Mouse (Mus musculus): ENCODE data around the gene Rhpn2. TPM values are rescaled to one million over a fixed set of nuclear protein-coding genes. Genes with fewer than 3 reads are reported as not detected.

Rhpn2 gene
- total and polyA plus RNA-seq, 2 experiments = 6.9 to 14.0 TPM

GRCm38 (mm10) chr7:35349886-35350684 lies 16.1 kb downstream of the Rhpn2 start:
- Histone ChIP-seq H3K9ac (ENCODE audit: low read depth, low read length) (peak overlapping the region; percentile 29; the same call in 1 of the 2 replicates), H3K4me3 (ENCODE audit: insufficient read depth, low read depth, low read length) (no peak overlapping the region), H3K79me2 (ENCODE audit: control insufficient read depth, insufficient read depth, low read length) (peaks cover 24% of the 10 kb centered on the region), H3K36me3 (ENCODE audit: control insufficient read depth, insufficient read depth, low read length) (no peaks in the 10 kb centered on the region), H3K27ac (replicated peaks; ENCODE audit: insufficient read depth, low read depth, low read length) (peak overlapping the region; percentile 75), H3K4me1 (ENCODE audit: control insufficient read depth, insufficient read depth, low read length) (peaks cover 24% of the 10 kb centered on the region), H3K27me3 (ENCODE audit: control insufficient read depth, insufficient read depth, low read length) (no peaks in the 10 kb centered on the region)
- peak; percentile 96 for DNase-seq (ENCODE audit: extremely low read depth, low read depth, low spot score)
- 25% methylated on average over 8 of the region's 8 CpGs for WGBS
- TF ChIP-seq CTCF (IDR thresholded peaks at IDR 0.05; ENCODE audit: low read depth, low read length) = no peak
- no peak for TF ChIP-seq POLR2A (IDR thresholded peaks at IDR 0.05; ENCODE audit: extremely low read depth, insufficient read depth, low read length)

- no peaks in the 10 kb centered on the region for H3K27me3 ChIP-seq (ENCODE audit: control insufficient read depth, insufficient read depth, low read length)
- WGBS = 86% methylated on average over 3 of the region's 3 CpGs
- H3K36me3 ChIP-seq (ENCODE audit: control insufficient read depth, insufficient read depth, low read length) = no peaks in the 10 kb centered on the region
These were observed 17.2 kb downstream of the Rhpn2 start for GRCm38 (mm10) chr7:35351155-35351554.

DNA sequence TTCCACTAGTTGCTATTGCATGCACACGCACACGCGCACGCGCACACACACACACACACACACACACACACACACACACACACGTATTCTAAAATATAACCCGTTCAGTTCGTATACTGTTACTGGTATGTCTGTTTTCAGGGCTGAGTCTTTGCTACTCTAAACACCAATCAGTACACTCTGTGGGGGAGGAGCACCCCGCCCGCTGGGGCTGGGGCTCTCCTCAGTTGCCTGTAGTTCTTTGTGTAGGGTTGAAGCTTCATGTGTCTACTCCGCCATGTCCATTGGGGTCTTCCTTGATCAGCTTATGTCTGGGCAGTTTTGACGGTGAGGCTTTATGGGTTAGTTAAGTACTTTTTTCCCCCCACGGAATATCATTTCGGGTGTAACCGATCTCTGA lies 19.3 kb downstream of the Rhpn2 start:
- no peaks in the 10 kb centered on the region for H3K27me3 ChIP-seq (ENCODE audit: control insufficient read depth, insufficient read depth, low read length)
- TF ChIP-seq POLR2A (IDR thresholded peaks at IDR 0.05; ENCODE audit: extremely low read depth, insufficient read depth, low read length) (no peak), CTCF (IDR thresholded peaks at IDR 0.05; ENCODE audit: low read depth, low read length) (no peak)
- 97% methylated on average over 15 of the region's 15 CpGs for WGBS
- H3K4me1 ChIP-seq (ENCODE audit: control insufficient read depth, insufficient read depth, low read length) = peaks cover 15% of the 10 kb centered on the region
- H3K4me3 ChIP-seq (ENCODE audit: insufficient read depth, low read depth, low read length) = no peak overlapping the region
- DNase-seq (ENCODE audit: extremely low read depth, low read depth, low spot score) = no peak
- no peaks in the 10 kb centered on the region for H3K36me3 ChIP-seq (ENCODE audit: control insufficient read depth, insufficient read depth, low read length)
- H3K79me2 ChIP-seq (ENCODE audit: control insufficient read depth, insufficient read depth, low read length) = peaks cover 22% of the 10 kb centered on the region; the same call in 1 of the 2 replicates
- H3K27ac ChIP-seq (replicated peaks; ENCODE audit: insufficient read depth, low read depth, low read length) = no peak overlapping the region
- H3K9ac ChIP-seq (ENCODE audit: low read depth, low read length) = no peak overlapping the region

More at GRCm38 (mm10) chr7:35351155-35351554, 17.2 kb downstream of the Rhpn2 start:
- no peak for TF ChIP-seq POLR2A (IDR thresholded peaks at IDR 0.05; ENCODE audit: extremely low read depth, insufficient read depth, low read length)
- TF ChIP-seq CTCF (IDR thresholded peaks at IDR 0.05; ENCODE audit: low read depth, low read length) = no peak
- H3K4me3 ChIP-seq (ENCODE audit: insufficient read depth, low read depth, low read length) = no peak overlapping the region
- no peak for DNase-seq (ENCODE audit: extremely low read depth, low read depth, low spot score)
- H3K79me2 ChIP-seq (ENCODE audit: control insufficient read depth, insufficient read depth, low read length) = peaks cover 21% of the 10 kb centered on the region
- no peak overlapping the region for H3K9ac ChIP-seq (ENCODE audit: low read depth, low read length)
- H3K4me1 ChIP-seq (ENCODE audit: control insufficient read depth, insufficient read depth, low read length) = peaks cover 24% of the 10 kb centered on the region
- no peak overlapping the region for H3K27ac ChIP-seq (replicated peaks; ENCODE audit: insufficient read depth, low read depth, low read length)

DNA sequence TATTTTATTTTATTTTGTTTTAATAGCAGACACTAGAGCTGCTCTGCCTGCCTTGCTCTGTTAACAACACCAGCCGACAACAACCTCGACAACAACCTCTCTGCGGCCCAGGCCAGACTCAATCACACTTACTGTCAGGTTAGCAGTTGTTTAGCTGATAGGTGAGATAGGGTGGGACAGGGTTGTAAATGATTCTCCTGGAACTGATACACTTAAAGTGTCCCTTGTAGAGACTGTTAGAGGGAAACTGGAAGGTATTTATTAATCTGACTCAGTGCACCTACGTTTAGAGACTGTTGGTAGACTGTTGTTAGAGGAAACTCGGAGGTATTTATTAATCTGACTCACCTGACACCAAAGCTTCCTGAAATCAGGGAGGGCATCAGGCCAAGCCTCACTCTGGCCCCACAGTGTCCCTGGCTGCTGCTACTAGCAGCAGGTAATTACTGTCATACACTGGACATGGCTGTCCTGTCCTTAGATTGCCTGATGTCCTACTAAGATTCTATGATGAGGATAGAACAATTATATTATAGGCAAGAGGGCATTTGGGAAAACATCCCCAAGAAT lies 21.4 kb downstream of the Rhpn2 start:
- peaks cover 4% of the 10 kb centered on the region; the same call in 1 of the 2 replicates for H3K4me1 ChIP-seq (ENCODE audit: control insufficient read depth, insufficient read depth, low read length)
- no peak for TF ChIP-seq POLR2A (IDR thresholded peaks at IDR 0.05; ENCODE audit: extremely low read depth, insufficient read depth, low read length)
- H3K4me3 ChIP-seq (ENCODE audit: insufficient read depth, low read depth, low read length) = no peak overlapping the region
- 35% methylated on average over 5 of the region's 5 CpGs for WGBS
- no peaks in the 10 kb centered on the region for H3K36me3 ChIP-seq (ENCODE audit: control insufficient read depth, insufficient read depth, low read length)
- peaks cover 22% of the 10 kb centered on the region; the same call in 1 of the 2 replicates for H3K79me2 ChIP-seq (ENCODE audit: control insufficient read depth, insufficient read depth, low read length)
- H3K27me3 ChIP-seq (ENCODE audit: control insufficient read depth, insufficient read depth, low read length) = no peaks in the 10 kb centered on the region
- no peak overlapping the region for H3K27ac ChIP-seq (replicated peaks; ENCODE audit: insufficient read depth, low read depth, low read length)
- H3K9ac ChIP-seq (ENCODE audit: low read depth, low read length) = no peak overlapping the region
- peak; percentile 67 for DNase-seq (ENCODE audit: extremely low read depth, low read depth, low spot score)

- Histone ChIP-seq H3K4me3 (ENCODE audit: insufficient read depth, low read depth, low read length) (no peak overlapping the region), H3K27ac (replicated peaks; ENCODE audit: insufficient read depth, low read depth, low read length) (no peak overlapping the region), H3K9ac (ENCODE audit: low read depth, low read length) (no peak overlapping the region), H3K27me3 (ENCODE audit: control insufficient read depth, insufficient read depth, low read length) (no peaks in the 10 kb centered on the region), H3K36me3 (ENCODE audit: control insufficient read depth, insufficient read depth, low read length) (peaks cover 9% of the 10 kb centered on the region), H3K79me2 (ENCODE audit: control insufficient read depth, insufficient read depth, low read length) (peaks cover 15% of the 10 kb centered on the region; the same call in 1 of the 2 replicates), H3K4me1 (ENCODE audit: control insufficient read depth, insufficient read depth, low read length) (no peaks in the 10 kb centered on the region)
- no peak for DNase-seq (ENCODE audit: extremely low read depth, low read depth, low spot score)
- TF ChIP-seq POLR2A (IDR thresholded peaks at IDR 0.05; ENCODE audit: extremely low read depth, insufficient read depth, low read length) (no peak), CTCF (IDR thresholded peaks at IDR 0.05; ENCODE audit: low read depth, low read length) (no peak)
- WGBS = 90% methylated on average over 12 of the region's 12 CpGs
These were observed 23.7 kb downstream of the Rhpn2 start for GRCm38 (mm10) chr7:35357621-35358020.

- no peak overlapping the region for H3K27ac ChIP-seq (replicated peaks; ENCODE audit: insufficient read depth, low read depth, low read length)
- H3K4me3 ChIP-seq (ENCODE audit: insufficient read depth, low read depth, low read length) = no peak overlapping the region
- H3K36me3 ChIP-seq (ENCODE audit: control insufficient read depth, insufficient read depth, low read length) = peaks cover 12% of the 10 kb centered on the region
- WGBS = 87% methylated on average over 5 of the region's 5 CpGs
- no peak overlapping the region for H3K9ac ChIP-seq (ENCODE audit: low read depth, low read length)
- no peak for DNase-seq (ENCODE audit: extremely low read depth, low read depth, low spot score)
- H3K4me1 ChIP-seq (ENCODE audit: control insufficient read depth, insufficient read depth, low read length) = no peaks in the 10 kb centered on the region
- no peaks in the 10 kb centered on the region for H3K27me3 ChIP-seq (ENCODE audit: control insufficient read depth, insufficient read depth, low read length)
- TF ChIP-seq POLR2A (IDR thresholded peaks at IDR 0.05; ENCODE audit: extremely low read depth, insufficient read depth, low read length) = no peak
- TF ChIP-seq CTCF (IDR thresholded peaks at IDR 0.05; ENCODE audit: low read depth, low read length) = no peak
- H3K79me2 ChIP-seq (ENCODE audit: control insufficient read depth, insufficient read depth, low read length) = 0 out of 2 replicates have a peak, but pooled peaks cover under 1% of the 10 kb centered on the region
These were observed 28.3 kb downstream of the Rhpn2 start for GRCm38 (mm10) chr7:35362253-35362652.
